Mouse (Mus musculus) lung, embryonic 15.5 days (tissue): ENCODE measurements around the gene Pygb. TPM values are rescaled to one million over a fixed set of nuclear protein-coding genes. Genes with fewer than 3 reads are reported as not detected.

Source experiments
- polyA plus RNA-seq: library from polyadenylated mRNA; unstranded; fragments of >200 nt; fragmentation: Nextera tagmentation; extraction: Ambion mirVana; gene quantifications from 2 replicates; pipeline ENCODE4 v1.2.1, GENCODE M21; 2015

The Pygb gene
- polyA plus RNA-seq, 1 experiment from 2014 or later: 91.7 TPM

Other genes starting within 250 kb of the Pygb start
- 0.38 and 0.96 TPM in 2 replicates for gene Cst7, start 216.3 kb upstream of the Pygb start, polyA plus RNA-seq
- gene Apmap, start 178.2 kb upstream of the Pygb start, polyA plus RNA-seq: 51.7 and 53.7 TPM in 2 replicates
- gene Acss1, start 118.2 kb upstream of the Pygb start, polyA plus RNA-seq: 8.1 and 8.8 TPM in 2 replicates
- gene Vsx1, start 97.4 kb upstream of the Pygb start, polyA plus RNA-seq: not detected in 2 replicates
- gene Entpd6, start 37.7 kb upstream of the Pygb start, polyA plus RNA-seq: 33.4 and 35.5 TPM in 2 replicates
- gene Abhd12, start 118.0 kb downstream of the Pygb start, polyA plus RNA-seq: 61.0 and 62.8 TPM in 2 replicates
- 41.4 and 45.8 TPM in 2 replicates for gene Gins1, start 118.7 kb downstream of the Pygb start, polyA plus RNA-seq